Mouse (Mus musculus) embryo, embryonic 10 days (tissue): ENCODE data around the gene Gm37240.

Source experiments
- DNase-seq: peaks from one replicate; pipeline ENCODE4 v3.0.0-alpha.2; 2015; ENCODE audit warnings: low spot score

Gene Gm37240

GRCm38 (mm10) chr3:84753816-84754215 lies 1133.5 kb downstream of the Gm37240 start:
- DNase-seq: no peak

- no peak for DNase-seq
These were observed 1138.1 kb downstream of the Gm37240 start for GRCm38 (mm10) chr3:84749222-84749621.

GRCm38 (mm10) chr3:84748139-84748538 lies 1139.2 kb downstream of the Gm37240 start:
- DNase-seq: no peak

- DNase-seq: no peak
These were observed 1141.7 kb downstream of the Gm37240 start for GRCm38 (mm10) chr3:84745537-84746189.

GRCm38 (mm10) chr3:84744707-84745106 lies 1142.6 kb downstream of the Gm37240 start:
- DNase-seq: no peak

GRCm38 (mm10) chr3:84740050-84740596 lies 1147.2 kb downstream of the Gm37240 start:
- DNase-seq: no peak

- no peak for DNase-seq
These were observed 1150.2 kb downstream of the Gm37240 start for GRCm38 (mm10) chr3:84737137-84737536.

- DNase-seq: no peak
These were observed 1151.6 kb downstream of the Gm37240 start for GRCm38 (mm10) chr3:84735716-84736115.

- DNase-seq: no peak
These were observed 1154.8 kb downstream of the Gm37240 start for GRCm38 (mm10) chr3:84732516-84732915.

GRCm38 (mm10) chr3:84732016-84732502 lies 1155.3 kb downstream of the Gm37240 start:
- DNase-seq: peak; percentile 49

GRCm38 (mm10) chr3:84731403-84732015 lies 1155.8 kb downstream of the Gm37240 start:
- no peak for DNase-seq

- no peak for DNase-seq
These were observed 1156.3 kb downstream of the Gm37240 start for GRCm38 (mm10) chr3:84731003-84731402.

GRCm38 (mm10) chr3:84729806-84730205 lies 1157.5 kb downstream of the Gm37240 start:
- DNase-seq: no peak

GRCm38 (mm10) chr3:84723996-84724395 lies 1163.3 kb downstream of the Gm37240 start:
- no peak for DNase-seq

- no peak for DNase-seq
These were observed 1164.6 kb downstream of the Gm37240 start for GRCm38 (mm10) chr3:84722680-84723079.

- no peak for DNase-seq
These were observed 1172.1 kb downstream of the Gm37240 start for GRCm38 (mm10) chr3:84715073-84715768.

GRCm38 (mm10) chr3:84712941-84713340 lies 1174.4 kb downstream of the Gm37240 start:
- DNase-seq: no peak

GRCm38 (mm10) chr3:84710723-84711122 lies 1176.6 kb downstream of the Gm37240 start:
- no peak for DNase-seq

- no peak for DNase-seq
These were observed 1177.4 kb downstream of the Gm37240 start for GRCm38 (mm10) chr3:84709967-84710366.

GRCm38 (mm10) chr3:84709100-84709499 lies 1178.2 kb downstream of the Gm37240 start:
- DNase-seq: no peak

- no peak for DNase-seq
These were observed 1178.8 kb downstream of the Gm37240 start for GRCm38 (mm10) chr3:84708469-84708868.

GRCm38 (mm10) chr3:84705224-84705623 lies 1182.1 kb downstream of the Gm37240 start:
- DNase-seq: no peak
